Mouse (Mus musculus): ENCODE measurements around the gene Dscaml1. TPM values are rescaled to one million over a fixed set of nuclear protein-coding genes. Genes with fewer than 3 reads are reported as not detected.

The Dscaml1 gene
- total RNA-seq, 2 experiments from 2014 or later, result 42.5 to 64.6 TPM

GRCm38 (mm10) chr9:45439025-45439424 is 12.6 kb downstream of the Dscaml1 start:
- DNase-seq (ENCODE audit: low spot score in 2 of 2), result no peak
- intact Hi-C loops (cut with DNase I), result no loop called here

- intact Hi-C loops (cut with DNase I), result no loop called here
- DNase-seq (ENCODE audit: low spot score in 2 of 2), result no peak
These were observed 13.8 kb downstream of the Dscaml1 start for GRCm38 (mm10) chr9:45440083-45440784.

- intact Hi-C loops (cut with DNase I), result no loop called here
- DNase-seq (ENCODE audit: low spot score in 2 of 2), result no peak
These were observed 17.9 kb downstream of the Dscaml1 start for GRCm38 (mm10) chr9:45444251-45444798.

DNA sequence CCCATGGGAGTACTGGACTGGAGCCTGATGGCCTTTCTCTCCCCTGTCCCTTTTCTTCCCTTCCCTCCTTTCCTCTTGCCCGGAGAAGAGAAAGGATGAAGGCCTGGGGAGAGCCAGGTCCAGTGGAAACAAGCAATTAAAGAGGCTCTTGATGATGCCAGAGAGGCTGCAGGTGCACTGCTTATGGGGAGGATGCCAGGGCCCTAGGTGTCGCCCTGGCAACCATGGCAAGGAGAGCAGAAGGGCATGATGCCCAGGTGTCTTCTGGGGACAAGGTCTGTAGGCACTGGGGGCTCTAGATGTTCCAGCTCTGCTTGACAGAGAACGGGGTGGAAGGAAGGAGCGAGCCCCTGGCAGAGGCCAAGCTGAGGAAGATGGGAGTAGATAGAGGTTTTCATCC is 23.2 kb downstream of the Dscaml1 start:
- DNase-seq (ENCODE audit: low spot score in 2 of 2), result no peak
- intact Hi-C loops (cut with DNase I), result no loop called here

DNA sequence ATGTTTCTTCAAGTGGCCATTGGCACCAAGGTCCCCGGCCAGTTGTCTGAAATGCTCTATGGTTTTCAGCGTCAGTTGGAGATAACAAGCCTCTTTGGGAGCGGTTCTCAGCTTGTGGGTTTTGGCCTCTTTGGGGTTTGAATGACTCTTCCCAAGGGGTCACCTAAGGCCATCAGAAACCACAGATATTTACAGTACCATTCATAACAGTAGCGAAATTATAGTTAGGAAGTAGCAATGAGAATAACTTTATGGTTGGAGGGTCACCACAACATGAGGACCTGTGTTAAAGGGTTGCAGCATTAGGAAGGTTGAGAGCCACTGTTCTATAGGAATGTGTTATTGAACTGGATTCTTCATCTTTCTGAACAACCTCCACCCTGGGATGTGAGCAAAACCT is 24.9 kb downstream of the Dscaml1 start:
- intact Hi-C loops (cut with DNase I), result no loop called here
- DNase-seq (ENCODE audit: low spot score in 2 of 2), result no peak

GRCm38 (mm10) chr9:45454032-45454431 is 27.6 kb downstream of the Dscaml1 start:
- intact Hi-C loops (cut with DNase I), result no loop called here
- no peak for DNase-seq (ENCODE audit: low spot score in 2 of 2)

- no peak for DNase-seq (ENCODE audit: low spot score in 2 of 2)
- intact Hi-C loops (cut with DNase I), result no loop called here
These were observed 28.6 kb downstream of the Dscaml1 start for GRCm38 (mm10) chr9:45454889-45455610.

DNA sequence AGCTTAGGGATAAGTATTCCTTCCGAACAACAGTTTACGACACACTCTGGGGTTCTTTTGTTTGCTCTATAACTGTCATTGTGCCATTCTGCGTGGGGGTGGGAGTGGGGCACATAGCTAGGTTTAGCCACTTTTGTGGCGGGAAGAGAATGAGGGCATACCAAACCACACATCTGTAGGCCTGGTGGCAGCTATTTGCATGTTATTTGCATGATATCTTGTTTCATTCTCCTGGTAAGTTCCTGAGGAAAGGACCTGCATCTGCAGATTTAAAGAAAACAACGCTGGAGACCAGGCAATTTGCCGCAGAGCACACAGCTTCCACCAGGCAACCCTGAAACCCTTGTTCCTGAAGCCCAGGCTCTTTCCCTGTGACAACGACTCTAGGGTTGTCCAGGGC is 30.8 kb downstream of the Dscaml1 start:
- intact Hi-C loops (cut with DNase I), result no loop called here
- DNase-seq (ENCODE audit: low spot score in 2 of 2), result no peak

GRCm38 (mm10) chr9:45458363-45458762 is 31.9 kb downstream of the Dscaml1 start:
- intact Hi-C loops (cut with DNase I), result no loop called here
- no peak for DNase-seq (ENCODE audit: low spot score in 2 of 2)

- intact Hi-C loops (cut with DNase I), result loop anchor here (5.0 kb wide), 1 partner anchor 33 kb away; no protein-coding TSS in a partner anchor
- DNase-seq (ENCODE audit: low spot score in 2 of 2), result no peak
These were observed 39.1 kb downstream of the Dscaml1 start for GRCm38 (mm10) chr9:45465396-45466019.

DNA sequence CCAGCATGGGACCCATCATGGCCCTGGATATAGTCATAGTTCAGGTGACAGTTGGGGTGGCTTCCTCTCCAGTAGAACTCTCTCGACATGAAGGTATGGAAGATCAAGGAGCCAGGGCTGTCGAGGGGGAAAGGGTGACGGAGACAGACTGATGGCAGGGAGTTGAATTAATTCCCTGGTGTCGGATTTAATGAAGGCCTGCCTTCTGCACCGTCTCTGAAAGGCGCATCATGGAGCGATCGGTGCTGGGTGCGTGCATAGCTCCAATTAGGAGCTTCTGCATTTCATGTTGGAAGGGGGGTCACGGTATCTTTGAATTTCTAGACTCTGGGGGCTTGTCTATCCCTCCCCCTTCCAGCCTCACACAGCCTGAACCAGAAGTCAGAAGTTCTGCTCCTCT is 41.8 kb downstream of the Dscaml1 start:
- intact Hi-C loops (cut with DNase I), result loop anchor here (5.0 kb wide), 1 partner anchor 36 kb away; no protein-coding TSS in a partner anchor
- no peak for DNase-seq (ENCODE audit: low spot score in 2 of 2)

GRCm38 (mm10) chr9:45470746-45471471 is 44.5 kb downstream of the Dscaml1 start:
- DNase-seq (ENCODE audit: low spot score in 2 of 2), result peak; percentile 53 to 68
- intact Hi-C loops (cut with DNase I), result loop anchor here (5.0 kb wide), 1 partner anchor 66 kb away; no protein-coding TSS in a partner anchor

- DNase-seq (ENCODE audit: low spot score in 2 of 2), result no peak
- intact Hi-C loops (cut with DNase I), result loop anchor here (5.0 kb wide), 1 partner anchor 66 kb away; no protein-coding TSS in a partner anchor
These were observed 45.3 kb downstream of the Dscaml1 start for GRCm38 (mm10) chr9:45471691-45472090.

- DNase-seq (ENCODE audit: low spot score in 2 of 2), result no peak
These were observed 48.4 kb downstream of the Dscaml1 start for GRCm38 (mm10) chr9:45474874-45475273.

GRCm38 (mm10) chr9:45480936-45481335 is 54.5 kb downstream of the Dscaml1 start:
- intact Hi-C loops (cut with DNase I), result no loop called here
- DNase-seq (ENCODE audit: low spot score in 2 of 2), result no peak

More at GRCm38 (mm10) chr9:45474874-45475273, 48.4 kb downstream of the Dscaml1 start:
- intact Hi-C loops (cut with DNase I), result loop anchor here (5.0 kb wide), 1 partner anchor 62 kb away; no protein-coding TSS in a partner anchor

DNA sequence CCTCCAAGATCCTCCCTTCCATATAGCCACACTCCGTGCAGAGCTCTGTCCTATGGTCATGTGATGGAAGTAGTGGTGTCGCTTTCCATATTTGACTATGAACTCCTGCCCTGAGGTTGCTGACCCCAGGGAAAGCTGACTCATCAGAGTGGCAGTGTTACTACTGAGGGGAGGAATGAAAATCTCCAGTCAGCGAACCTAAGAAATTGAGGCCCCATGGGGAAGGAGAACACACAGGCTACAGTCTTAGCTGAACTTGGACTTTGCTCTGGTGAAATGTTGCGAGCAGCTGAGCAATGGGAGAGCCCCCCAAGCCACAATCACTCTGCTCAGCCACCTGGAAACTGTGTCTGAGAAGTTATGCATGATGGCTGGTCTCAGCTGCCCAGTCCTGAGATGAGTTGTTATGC is 60.2 kb downstream of the Dscaml1 start:
- intact Hi-C loops (cut with DNase I), result no loop called here
- DNase-seq (ENCODE audit: low spot score in 2 of 2), result no peak

- intact Hi-C loops (cut with DNase I), result no loop called here
- DNase-seq (ENCODE audit: low spot score in 2 of 2), result no peak
These were observed 60.9 kb downstream of the Dscaml1 start for GRCm38 (mm10) chr9:45487179-45487801.

- intact Hi-C loops (cut with DNase I), result no loop called here
- no peak for DNase-seq (ENCODE audit: low spot score in 2 of 2)
These were observed 64.5 kb downstream of the Dscaml1 start for GRCm38 (mm10) chr9:45490899-45491298.

DNA sequence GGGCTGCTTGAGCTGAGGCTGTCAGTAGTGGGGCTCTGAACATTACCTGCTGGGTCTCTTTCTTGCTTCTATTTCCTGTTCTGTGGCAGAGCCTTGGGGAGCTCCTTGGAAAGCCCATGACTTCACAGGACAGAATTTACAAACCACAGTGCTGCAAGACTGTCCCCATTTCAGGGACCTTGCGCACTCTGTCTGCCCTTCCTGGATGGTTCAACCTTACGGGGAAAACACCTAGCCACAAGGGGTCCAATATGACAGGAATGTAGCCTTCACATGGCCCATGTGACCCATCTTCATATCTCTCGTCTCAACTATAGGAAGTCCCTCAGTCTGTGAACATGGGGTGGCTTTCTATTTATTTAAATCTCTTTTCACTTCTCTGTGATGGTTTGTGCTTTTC is 68.5 kb downstream of the Dscaml1 start:
- intact Hi-C loops (cut with DNase I), result no loop called here
- no peak for DNase-seq (ENCODE audit: low spot score in 2 of 2)
